Mouse (Mus musculus): Measurements from ENCODE around the gene 4933427D14Rik.
A peak's percentile ranks its signal among the peaks of the same experiment; 100 is the strongest.

DNA sequence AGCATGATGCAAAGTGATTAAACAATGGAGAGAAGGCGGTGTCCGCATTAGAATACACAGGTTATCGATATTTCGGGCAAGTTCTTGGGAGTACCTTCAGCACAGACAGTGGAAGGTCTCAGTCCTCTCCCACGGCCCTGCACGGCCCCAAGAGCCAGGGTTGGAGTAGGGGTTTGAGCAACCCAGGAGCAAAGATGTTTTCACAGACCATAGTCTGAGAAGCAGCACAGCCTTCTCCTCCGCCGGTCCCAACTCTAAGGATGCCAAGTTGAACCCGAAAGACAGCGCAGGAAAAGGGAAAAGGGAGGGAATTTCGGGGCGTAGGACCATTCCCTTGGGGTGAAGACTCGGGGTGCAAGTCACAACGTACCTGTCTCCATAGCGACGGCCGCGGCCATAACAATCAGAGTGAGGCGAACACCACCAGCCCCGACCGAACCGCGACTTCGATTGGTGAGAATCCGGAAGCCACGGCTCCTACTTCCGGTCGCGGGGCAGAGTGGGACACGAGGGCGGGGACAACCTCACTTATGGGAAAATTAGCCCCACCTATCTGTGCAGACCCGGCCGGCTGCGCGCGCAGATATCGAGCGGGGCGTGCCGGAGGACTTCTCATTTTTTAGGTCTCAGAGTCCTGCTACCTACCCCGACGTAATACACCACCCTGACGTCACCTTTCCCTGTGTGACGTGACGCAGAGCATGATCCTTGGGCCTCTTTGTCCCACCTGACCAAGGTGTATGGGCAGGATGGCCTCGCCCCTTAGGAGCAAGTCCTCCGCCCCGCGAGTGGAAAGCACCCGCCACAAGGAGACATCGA is 7.5 kb upstream of the 4933427D14Rik start:
- TF ChIP-seq CTCF (IDR thresholded peaks at IDR 0.05; ENCODE audit: borderline replicate concordance, extremely low read depth, insufficient read depth, insufficient read length) = no peak
- TF ChIP-seq POLR2A (IDR thresholded peaks at IDR 0.05; ENCODE audit: borderline replicate concordance, extremely low read depth, insufficient read depth, insufficient read length, poor library complexity, severe bottlenecking) = peak; percentile 41; the same call in 1 of the 2 replicates
